Mouse (Mus musculus): ENCODE measurements around the gene Enc1.

The Enc1 gene

DNA sequence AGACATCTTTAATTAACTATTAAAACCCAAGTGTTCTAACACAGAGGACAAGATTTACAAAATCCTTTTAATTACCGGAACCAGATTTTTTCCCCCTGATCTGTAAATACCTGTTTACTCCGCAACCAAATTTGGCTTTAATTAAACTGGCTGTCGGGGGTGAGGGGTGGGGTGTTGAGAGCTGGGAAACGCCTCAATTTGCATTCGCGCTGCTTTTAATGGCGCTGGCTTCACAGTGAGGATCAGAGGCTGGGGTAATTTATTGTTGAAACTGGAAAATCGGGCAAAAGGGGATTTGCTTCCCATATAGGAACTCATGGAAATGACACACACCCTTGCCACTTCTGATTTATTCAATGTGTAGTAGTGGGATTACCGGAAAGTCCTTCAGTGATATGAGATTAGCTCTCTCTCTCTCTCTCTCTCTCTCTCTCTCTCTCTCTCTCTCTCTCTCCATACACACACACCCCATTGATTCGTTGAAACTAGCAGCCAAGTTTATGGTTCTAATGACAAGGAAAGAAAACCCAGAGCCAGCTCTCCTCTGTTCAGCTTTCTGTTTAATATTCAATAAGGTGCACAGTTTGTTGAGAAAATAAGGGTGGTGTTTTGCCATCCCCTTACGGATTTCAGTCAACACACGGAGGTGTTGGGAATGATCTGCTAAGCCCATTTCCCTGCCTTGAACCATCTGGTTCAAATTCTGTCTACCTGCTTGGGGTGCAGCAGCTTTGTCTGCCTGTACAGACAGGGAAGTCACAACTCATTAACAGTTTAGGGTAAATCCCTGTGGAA lies 51.7 kb downstream of the Enc1 start:
- peak; percentile 56 for DNase-seq

DNA sequence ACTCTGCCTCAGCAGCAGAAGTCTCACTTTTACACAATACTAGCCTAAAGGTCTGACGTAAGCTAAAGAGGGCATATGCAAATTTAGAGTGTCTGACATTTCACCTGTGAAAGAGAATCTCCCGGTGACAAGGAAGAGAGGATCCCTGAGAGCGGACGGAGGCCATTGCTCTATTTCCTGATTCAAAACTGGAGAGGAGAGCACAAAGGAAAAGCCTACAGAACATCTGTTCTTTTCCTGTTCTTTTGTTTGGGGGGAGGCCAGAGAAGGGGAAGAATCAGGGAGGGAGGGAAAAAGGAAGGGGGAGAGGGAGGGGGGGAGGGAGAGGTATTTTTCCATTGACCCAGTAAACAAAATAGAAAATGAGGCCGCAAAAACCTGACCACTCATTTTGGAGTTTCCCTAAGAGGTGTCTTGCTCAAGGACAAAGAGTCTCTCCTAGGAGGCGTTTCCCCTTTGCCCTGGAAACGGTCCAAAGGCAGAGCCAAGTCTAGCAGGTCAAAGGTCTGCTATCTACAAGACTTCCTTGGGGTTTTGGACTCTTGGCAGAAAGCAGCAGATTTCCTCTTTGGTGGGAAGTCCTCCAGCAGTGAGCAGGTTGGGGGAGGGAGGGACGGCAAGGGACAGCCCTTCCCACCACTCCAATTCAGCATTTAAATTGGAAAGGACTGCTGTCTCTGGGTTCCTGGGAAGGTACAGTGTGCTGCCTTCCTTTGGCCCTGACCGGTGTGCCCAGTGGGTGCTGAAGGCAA lies 54.4 kb downstream of the Enc1 start:
- DNase-seq, result no peak

- no peak for DNase-seq
These were observed 54.9 kb downstream of the Enc1 start for GRCm38 (mm10) chr13:97295853-97296219.

GRCm38 (mm10) chr13:97296281-97296680 lies 55.4 kb downstream of the Enc1 start:
- DNase-seq, result no peak

GRCm38 (mm10) chr13:97296757-97297156 lies 55.9 kb downstream of the Enc1 start:
- no peak for DNase-seq

- DNase-seq, result no peak
These were observed 56.6 kb downstream of the Enc1 start for GRCm38 (mm10) chr13:97297418-97298050.

DNA sequence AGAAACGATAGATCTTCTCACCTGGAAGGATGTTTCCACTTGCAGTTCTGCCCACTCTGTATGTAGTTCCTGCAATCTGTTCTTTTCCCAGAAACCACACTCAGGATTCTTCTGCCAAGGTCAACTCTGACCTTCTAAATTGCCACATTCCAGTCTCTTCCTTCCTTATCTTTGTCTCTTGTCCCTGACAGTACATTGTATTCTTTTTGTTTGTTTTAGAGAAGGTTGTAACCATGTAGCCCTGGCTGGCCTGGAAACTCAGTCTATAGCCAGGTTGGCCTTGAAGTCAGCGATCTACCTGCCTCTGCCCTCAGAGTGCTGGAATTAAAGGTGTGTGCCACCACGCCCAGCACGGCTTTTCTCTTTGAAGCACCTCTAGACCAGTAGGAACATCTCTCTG lies 58.0 kb downstream of the Enc1 start:
- no peak for DNase-seq

- no peak for DNase-seq
These were observed 59.3 kb downstream of the Enc1 start for GRCm38 (mm10) chr13:97299877-97300873.

All from retina, postnatal 1 day (tissue).